11 mouse cellular contexts compared by ENCODE assay signal in the genomic region with DNA sequence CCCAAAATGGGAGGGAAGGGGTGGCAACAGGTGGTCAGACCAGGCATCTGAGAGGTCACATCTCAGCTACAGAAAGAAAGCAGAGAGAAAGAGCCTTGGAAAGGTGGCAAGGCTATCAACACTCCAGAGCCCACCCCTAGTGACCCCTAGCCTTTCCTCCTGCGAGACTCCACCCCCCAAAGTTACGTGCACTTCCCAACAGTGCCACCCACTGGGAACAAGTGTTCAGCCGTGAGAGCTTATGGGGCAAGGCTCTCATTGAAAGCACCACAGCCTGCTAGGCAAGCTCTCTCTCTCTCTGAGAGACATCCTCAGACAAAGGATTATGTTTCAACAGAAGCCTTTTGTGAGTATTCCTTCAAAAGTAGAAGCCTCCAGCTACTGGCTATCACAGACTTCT. TPM values are rescaled to one million over a fixed set of nuclear protein-coding genes. Genes with fewer than 3 reads are reported as not detected.
DNase-seq lines count a peak whose midpoint lies in the region; ATAC-seq and TF ChIP-seq lines count a peak whose summit lies in the region.
"Had no signal": no experiment of that assay in that cellular context is flagged by ENCODE, and none has a peak within 500 bp of the region (broad histone marks: within the 10 kb centered on the region; RNA-seq: fewer than 3 reads in every experiment).

No protein-coding gene starts in this region.

- H3K79me2 ChIP-seq in MEL (ENCODE audit: control insufficient read depth, insufficient read depth, low read length, poor library complexity) = no peaks in the 10 kb centered on the region

- no peaks in the 10 kb centered on the region for H3K27me3 ChIP-seq in kidney, embryonic 15.5 days
- H3K27me3 ChIP-seq in MEL (ENCODE audit: control insufficient read depth in 1 of 2, insufficient read depth in 2 of 2, low read length in 2 of 2) = no peaks in the 10 kb centered on the region
- H3K27me3 ChIP-seq in embryonic facial prominence, embryonic 14.5 days (replicated peaks; ENCODE audit: control insufficient read depth, insufficient read depth, low read length) = no peaks in the 10 kb centered on the region

- no peak overlapping the region for H3K4me3 ChIP-seq in kidney, embryonic 15.5 days (replicated peaks)
- H3K4me3 ChIP-seq in MEL (ENCODE audit: control insufficient read depth in 1 of 2, insufficient read depth in 1 of 2, low read depth in 2 of 2, low read length in 2 of 2) = peak overlapping the region in 1 of 2 experiments; percentile 15; a peak in 2 of 4 replicates
- no peak overlapping the region for H3K4me3 ChIP-seq in embryonic facial prominence, embryonic 14.5 days (ENCODE audit: low read depth, low read length)

- H3K9ac ChIP-seq in kidney, embryonic 15.5 days = no peak overlapping the region
- H3K9ac ChIP-seq in MEL (ENCODE audit: control insufficient read depth, low read depth, low read length, poor library complexity, severe bottlenecking) = no peak overlapping the region
- no peak overlapping the region for H3K9ac ChIP-seq in embryonic facial prominence, embryonic 14.5 days (ENCODE audit: low read depth, low read length)

- 5% methylated on average over 3 of the region's 3 CpGs for WGBS in kidney, embryonic 15.5 days
- 11% methylated on average over 3 of the region's 3 CpGs for WGBS in embryonic facial prominence, embryonic 14.5 days

- no peak for TF ChIP-seq EP300 in MEL (IDR thresholded peaks at IDR 0.05; ENCODE audit: low read depth in 1 of 2, low read length in 2 of 2)

- no peak overlapping the region for H3K27ac ChIP-seq in kidney, embryonic 15.5 days
- H3K27ac ChIP-seq in MEL (ENCODE audit: control insufficient read depth, low read depth, low read length) = no peak overlapping the region
- no peak overlapping the region for H3K27ac ChIP-seq in embryonic facial prominence, embryonic 14.5 days (replicated peaks; ENCODE audit: low read depth, low read length)
- H3K27ac ChIP-seq: macrophage had no signal

- no peak for TF ChIP-seq POLR2A in MEL (IDR thresholded peaks at IDR 0.05; ENCODE audit: control insufficient read depth in 1 of 2, insufficient read depth in 1 of 2, low read depth in 1 of 2, low read length in 2 of 2, poor library complexity in 1 of 2)

- no peaks in the 10 kb centered on the region for H3K9me3 ChIP-seq in kidney, embryonic 15.5 days (replicated peaks)
- H3K9me3 ChIP-seq in MEL (replicated peaks; ENCODE audit: insufficient read depth, low read length) = no peaks in the 10 kb centered on the region
- peaks cover 4% of the 10 kb centered on the region; the same call in 1 of the 2 replicates for H3K9me3 ChIP-seq in embryonic facial prominence, embryonic 14.5 days (ENCODE audit: control insufficient read depth, low read length)

- ATAC-seq in kidney, embryonic 15.5 days (replicated peaks; ENCODE audit: low FRiP score) = no peak
- ATAC-seq in embryonic facial prominence, embryonic 14.5 days (ENCODE audit: low read depth) = no peak

- TF ChIP-seq RAD21 in MEL (IDR thresholded peaks at IDR 0.05; ENCODE audit: low read depth, low read length) = peak; percentile 37

- TF ChIP-seq CTCF in MEL (IDR thresholded peaks at IDR 0.05 in 2 of 3, conservative IDR thresholded peaks at IDR 0.05 in 1 of 3; ENCODE audit: control insufficient read depth in 1 of 3, insufficient read depth in 1 of 3, low read depth in 2 of 3, low read length in 3 of 3, poor library complexity in 1 of 3, severe bottlenecking in 1 of 3) = peak in 2 of 3 experiments; percentile 43 to 48; a peak in 3 of 6 replicates

- no peaks in the 10 kb centered on the region for H3K4me1 ChIP-seq in kidney, embryonic 15.5 days
- H3K4me1 ChIP-seq in MEL (ENCODE audit: control insufficient read depth in 1 of 2, insufficient read depth in 2 of 2, low read length in 2 of 2) = no peaks in the 10 kb centered on the region
- H3K4me1 ChIP-seq in embryonic facial prominence, embryonic 14.5 days (ENCODE audit: control insufficient read depth, insufficient read depth, low read length) = no peaks in the 10 kb centered on the region

- H3K36me3 ChIP-seq in kidney, embryonic 15.5 days = no peaks in the 10 kb centered on the region
- no peaks in the 10 kb centered on the region for H3K36me3 ChIP-seq in MEL (ENCODE audit: control insufficient read depth in 1 of 2, insufficient read depth in 2 of 2, low read length in 2 of 2)
- no peaks in the 10 kb centered on the region for H3K36me3 ChIP-seq in embryonic facial prominence, embryonic 14.5 days (ENCODE audit: control insufficient read depth, insufficient read depth, low read length)

- peak; percentile 7 for DNase-seq in kidney, postnatal 10 days
- peak; percentile 71 for DNase-seq in 416B (ENCODE audit: low read depth)
- DNase-seq in MEL (ENCODE audit: low read depth, low spot score) = peak; percentile 52
- DNase-seq in embryonic facial prominence, embryonic 14.5 days (ENCODE audit: low spot score) = peak; percentile 23
- DNase-seq in frontal cortex, postnatal 10 days (ENCODE audit: low spot score in 2 of 2) = no peak
- DNase-seq in spleen, postnatal 10 days (ENCODE audit: low spot score in 2 of 2) = no peak
- DNase-seq: adrenal gland, adult 2 months; cerebellum, adult 11-12 months; heart, postnatal 10 days had no signal

- H3K4me2 ChIP-seq in kidney, embryonic 15.5 days = no peak overlapping the region
- no peak overlapping the region for H3K4me2 ChIP-seq in embryonic facial prominence, embryonic 14.5 days (ENCODE audit: low read depth, low read length)

TF ChIP-seq in MEL, 35 proteins besides CTCF, POLR2A, EP300 and RAD21:
- TF ChIP-seq SMC3 (IDR thresholded peaks at IDR 0.05; ENCODE audit: low read depth, low read length) = peak; percentile 45
- no peak for TF ChIP-seq HCFC1 (IDR thresholded peaks at IDR 0.05; ENCODE audit: low read depth, low read length)
TF ChIP-seq in MEL: peak in this region for 1.

RNA-seq across cellular contexts. Expression of a gene that starts 2.8 kb away (rescaled TPM):
- polyA plus RNA-seq in kidney, embryonic 15.5 days (2015; fragmentation: Nextera tagmentation; extraction: Ambion mirVana) = 26.4 and 31.3 TPM in 2 replicates
- 101 and 105 TPM in 2 replicates for total RNA-seq in MEL (2012; rRNA removed)
- polyA plus RNA-seq in MEL (2012; ENCODE audit: insufficient read depth in 1 of 2, insufficient read length in 2 of 2, low read depth in 1 of 2, low replicate concordance in 2 of 2, missing spikeins in 1 of 2) = 100 to 1,000 TPM in 1 of 2 experiments, 10 to 100 TPM in 1; 94.2 to 425 TPM
- polyA plus RNA-seq in embryonic facial prominence, embryonic 14.5 days (2014; fragmentation: Nextera tagmentation; extraction: Ambion mirVana) = 35.7 and 39.2 TPM in 2 replicates

RNA-seq across cellular contexts. Expression of a gene that starts 34.9 kb away (rescaled TPM):
- 20.4 and 20.8 TPM in 2 replicates for polyA plus RNA-seq in kidney, embryonic 15.5 days (2015; fragmentation: Nextera tagmentation; extraction: Ambion mirVana)
- 25.3 and 27.6 TPM in 2 replicates for total RNA-seq in MEL (2012; rRNA removed)
- 100 to 1,000 TPM in 1 of 2 experiments, 10 to 100 TPM in 1; 29.9 to 154 TPM for polyA plus RNA-seq in MEL (2012; ENCODE audit: insufficient read depth in 1 of 2, insufficient read length in 2 of 2, low read depth in 1 of 2, low replicate concordance in 2 of 2, missing spikeins in 1 of 2)
- 16.5 and 22.1 TPM in 2 replicates for polyA plus RNA-seq in embryonic facial prominence, embryonic 14.5 days (2014; fragmentation: Nextera tagmentation; extraction: Ambion mirVana)

Comparison
In these comparisons a context has a peak if more than half of its experiments do, and no peak if none do; other contexts are left out.
1. DNase-seq: peak in kidney, postnatal 10 days (single experiment), 416B (single experiment), MEL (single experiment) and embryonic facial prominence, embryonic 14.5 days (single experiment); none in frontal cortex, postnatal 10 days (0 of 2) and spleen, postnatal 10 days (0 of 2).